Mouse (Mus musculus) right cerebral cortex, postnatal 10 days (tissue): ENCODE results near the gene Galnt12.

Source experiments
- DNase-seq, 2 experiments: peaks; one replicate each; pipeline ENCODE4 v3.0.0; 2021; ENCODE audit warnings: low spot score in 2 of 2

Gene Galnt12

DNA sequence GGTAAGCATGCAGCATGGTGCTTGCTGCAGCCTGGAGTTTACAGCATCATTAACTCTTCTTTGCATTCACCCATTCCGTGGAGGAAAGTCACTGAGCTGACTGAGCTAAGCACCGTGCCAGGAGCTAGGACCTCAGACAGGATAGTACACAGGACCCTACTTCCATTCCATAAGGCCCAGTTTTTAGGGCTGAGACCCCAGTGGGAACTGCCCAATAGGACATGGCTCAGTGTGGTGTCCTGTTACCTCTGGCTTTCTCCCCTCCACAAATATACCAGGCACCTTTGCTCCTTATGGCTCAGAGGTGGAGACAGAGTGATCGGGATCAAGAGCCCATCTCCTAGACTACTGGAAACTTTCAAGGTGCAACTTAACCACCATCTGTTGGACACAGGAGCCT lies 59.1 kb downstream of the Galnt12 start:
- no peak for DNase-seq

DNA sequence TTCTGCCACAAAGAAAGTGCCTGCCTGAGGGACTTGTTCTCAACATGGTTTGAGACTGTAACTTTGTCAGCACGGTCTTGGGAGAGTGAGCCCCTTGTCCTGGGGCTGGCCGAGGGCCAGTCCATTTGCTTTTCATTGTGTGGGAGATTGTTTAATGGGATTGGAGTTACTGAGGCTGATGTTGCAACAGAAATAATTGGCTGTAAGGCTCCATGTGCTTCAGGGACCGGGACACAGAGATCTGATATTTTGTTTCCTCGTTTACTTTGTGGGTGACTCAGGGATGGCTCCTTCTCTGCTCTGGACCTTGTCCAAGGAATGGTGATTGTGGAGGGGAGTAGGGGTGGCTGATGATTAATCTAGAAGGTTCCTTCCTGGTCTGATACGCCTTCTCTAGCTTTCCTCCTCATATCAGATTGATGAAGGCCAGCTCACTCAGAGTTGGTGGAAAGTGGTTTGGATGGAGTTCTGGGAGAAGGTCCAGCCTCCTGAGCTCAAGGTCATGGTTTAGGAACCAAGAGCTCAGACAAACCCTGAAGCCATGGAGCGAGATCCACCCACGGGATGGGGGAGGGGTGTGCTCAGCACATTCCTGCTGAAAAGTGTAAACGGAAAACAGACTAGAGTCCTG lies 60.0 kb downstream of the Galnt12 start:
- no peak for DNase-seq

DNA sequence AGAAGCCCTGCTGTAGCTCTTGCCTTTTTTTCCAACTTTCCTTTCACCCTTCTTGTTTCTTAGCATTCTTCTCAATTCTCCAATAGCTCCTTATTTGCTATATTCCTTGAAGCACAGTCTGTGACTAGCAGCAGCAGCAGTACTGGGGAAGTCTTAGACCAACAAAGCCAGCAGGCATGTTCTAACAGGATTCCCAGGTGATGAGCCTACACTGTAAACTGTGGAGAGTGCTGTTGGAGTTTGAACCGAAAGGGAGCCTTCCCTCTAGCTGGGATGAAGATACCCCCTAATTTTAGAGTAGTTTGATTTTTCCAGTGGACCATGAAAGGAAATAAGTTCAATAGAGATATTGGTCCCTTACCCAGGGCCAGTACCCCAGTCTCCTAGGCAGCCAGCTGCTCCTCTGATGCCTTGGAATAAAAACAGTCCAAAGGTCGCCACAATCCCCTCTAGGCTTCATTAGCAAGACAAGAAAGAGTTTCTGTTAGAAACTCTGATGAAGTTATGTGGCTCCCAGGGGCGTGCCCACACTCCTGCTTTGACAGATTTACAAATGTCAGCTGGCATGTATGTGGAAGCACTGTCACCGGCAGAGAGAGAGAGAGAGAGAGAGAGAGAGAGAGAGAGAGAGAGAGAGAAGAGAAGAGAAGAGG lies 69.5 kb downstream of the Galnt12 start:
- DNase-seq = no peak

DNA sequence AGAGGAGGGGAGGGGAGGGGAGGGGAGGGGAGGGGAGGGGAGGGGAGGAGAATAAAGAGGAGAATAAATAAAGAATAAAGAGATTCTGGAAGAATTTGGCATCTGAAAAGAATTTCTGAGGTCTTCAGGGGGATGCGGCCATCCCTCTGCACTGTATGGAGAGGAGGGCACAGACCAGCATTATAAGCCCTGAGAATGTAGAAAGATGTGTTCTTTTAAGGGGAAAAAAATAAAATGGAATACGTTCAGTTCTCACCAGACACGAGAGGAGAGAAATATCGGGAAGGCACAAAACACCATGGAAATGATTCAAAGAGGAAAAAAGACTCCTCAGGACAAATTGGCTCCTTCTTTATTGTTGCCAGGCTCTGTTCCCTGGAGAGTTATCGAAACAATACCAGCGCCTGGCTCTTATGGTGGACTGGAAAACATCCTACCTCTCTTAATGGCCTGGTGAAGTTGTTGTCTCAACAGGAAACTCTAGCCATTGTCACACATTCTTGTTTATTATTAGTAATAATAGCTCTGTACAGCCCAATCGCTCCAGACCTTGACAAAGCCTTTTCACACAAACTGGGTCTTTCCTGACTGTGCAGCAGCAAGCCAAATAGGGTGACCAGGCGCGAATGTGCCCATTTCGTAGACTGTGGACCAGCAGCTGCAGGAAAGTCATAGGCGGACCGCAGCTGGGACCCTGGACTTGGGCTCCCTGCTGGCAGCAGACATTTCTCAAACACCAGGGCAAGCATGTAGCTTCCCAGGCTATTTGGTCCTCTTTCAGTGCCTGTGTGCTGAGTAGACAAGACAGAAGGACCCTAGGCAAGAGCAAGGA lies 70.3 kb downstream of the Galnt12 start:
- DNase-seq = no peak

DNA sequence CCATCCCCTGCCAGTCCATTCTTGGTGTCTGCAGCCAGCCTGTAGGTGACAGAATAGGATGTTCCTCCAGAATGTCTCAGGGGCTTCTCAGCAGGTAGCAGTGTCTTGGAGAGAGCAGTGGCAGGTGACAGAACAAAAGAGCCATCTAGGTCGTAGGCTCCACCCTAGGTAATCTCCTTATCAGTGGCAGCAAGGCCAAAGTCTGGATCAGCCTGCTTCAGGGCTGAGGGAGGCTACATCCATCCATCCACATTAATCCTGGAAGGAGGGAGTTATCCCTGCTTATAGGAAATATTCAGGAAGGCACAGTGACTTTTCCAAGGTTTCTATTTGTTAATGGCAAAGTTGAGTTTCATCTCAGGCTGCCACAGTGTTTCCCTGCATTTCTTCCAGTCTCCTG lies 80.6 kb downstream of the Galnt12 start:
- no peak for DNase-seq
